Mouse (Mus musculus) ES-E14 (cell line): Measurements from ENCODE around the gene Hoxb5. TPM values are rescaled to one million over a fixed set of nuclear protein-coding genes. Genes with fewer than 3 reads are reported as not detected.

Experiments used
- DNase-seq: peaks from one replicate; pipeline ENCODE4 v3.0.0-alpha.2; 2013; ENCODE audit warnings: low read depth, low spot score
- H3K27ac ChIP-seq: 2 replicates; pipeline ENCODE4 v1.5.1; 2012; ENCODE audit warnings: low read depth, mild to moderate bottlenecking, low read length, moderate library complexity, mixed read lengths; ENCODE audit not compliant: poor library complexity, insufficient read depth, severe bottlenecking
- H3K36me3 ChIP-seq: 2 replicates; pipeline ENCODE4 v1.6.1; 2012; ENCODE audit warnings: mild to moderate bottlenecking, low read length, moderate library complexity, mixed read lengths; ENCODE audit not compliant: control insufficient read depth, poor library complexity, insufficient read depth, severe bottlenecking
- H3K4me1 ChIP-seq, 2 experiments: fragments of 150-350 bp in 1 of 2; sonication (generic) in 1 of 2; 2 replicates each; pipeline ENCODE4 v1.6.1; 2012; ENCODE audit warnings: low read length in 2 of 2, mild to moderate bottlenecking in 1 of 2, mixed read lengths in 1 of 2; ENCODE audit not compliant: control insufficient read depth in 2 of 2, insufficient read depth in 2 of 2, poor library complexity in 1 of 2
- H3K4me3 ChIP-seq, 2 experiments: fragments of 150-350 bp in 1 of 2; sonication (generic) in 1 of 2; 2 replicates each; pipeline ENCODE4 v1.5.1; 2012; ENCODE audit warnings: low read length in 2 of 2, low read depth in 1 of 2, mild to moderate bottlenecking in 1 of 2, mixed read lengths in 1 of 2; ENCODE audit not compliant: insufficient read depth in 1 of 2, poor library complexity in 1 of 2, severe bottlenecking in 1 of 2
- H3K9ac ChIP-seq: 2 replicates; pipeline ENCODE4 v1.6.1; 2012; ENCODE audit warnings: low read depth, mild to moderate bottlenecking, low read length, mixed read lengths; ENCODE audit not compliant: poor library complexity, insufficient read depth, severe bottlenecking
- H3K9me3 ChIP-seq: fragments of 150-350 bp; sonication (generic); 2 replicates; pipeline ENCODE4 v1.6.1; 2012; ENCODE audit warnings: low read depth, mild to moderate bottlenecking, low read length; ENCODE audit not compliant: control insufficient read depth, insufficient read depth
- CHD2 ChIP-seq: IDR thresholded peaks from 2 replicates; pipeline ENCODE4 v1.6.1; 2014; ENCODE audit warnings: mild to moderate bottlenecking, low read depth, low read length, inconsistent platforms
- HCFC1 ChIP-seq: IDR thresholded peaks from 2 replicates; pipeline ENCODE4 v1.6.1; 2012; ENCODE audit warnings: low read length, inconsistent platforms, borderline replicate concordance; ENCODE audit not compliant: insufficient read depth
- MAFK ChIP-seq: IDR thresholded peaks from 2 replicates; pipeline ENCODE4 v1.6.1; 2014; ENCODE audit warnings: mild to moderate bottlenecking, low read depth, low read length, inconsistent platforms; ENCODE audit not compliant: insufficient read depth
- ZC3H11A ChIP-seq: IDR thresholded peaks from 2 replicates; pipeline ENCODE4 v1.6.1; 2012; ENCODE audit warnings: low read depth, mild to moderate bottlenecking, inconsistent platforms, low read length, borderline replicate concordance
- ZNF384 ChIP-seq: IDR thresholded peaks from 2 replicates; pipeline ENCODE4 v1.6.1; 2012; ENCODE audit warnings: low read depth, low read length, inconsistent platforms
- in situ Hi-C, 2 experiments: fragments of 600-800 bp; cut with MboI; formaldehyde crosslinking; loops; one replicate each; pipeline ENCODE4 v1.15.1; 2025; ENCODE audit warnings: low sequenced_read_pairs in 2 of 2, inconsistent platforms in 1 of 2; ENCODE audit not compliant: unreplicated experiment in 2 of 2
- total RNA-seq: library from RNA; depleted of rRNA; stranded (reverse); fragments of 300-350 nt; gene quantifications from 2 replicates; pipeline ENCODE4 v1.2.3, GENCODE M21; 2012

Gene Hoxb5
- total RNA-seq, 1 experiment, result 0.09 TPM

GRCm38 (mm10) chr11:96282795-96283430 lies 20.2 kb upstream of the Hoxb5 start:
- Histone ChIP-seq H3K27ac (no peak overlapping the region), H3K4me3 (peak overlapping the region in 1 of 2 experiments; percentile 2; a peak in 1 of 4 replicates), H3K36me3 (no peaks in the 10 kb centered on the region), H3K4me1 (peaks cover 0 to 9% of the 10 kb centered on the region in 2 experiments; a peak in 1 of 4 replicates), H3K9ac (no peak overlapping the region), H3K9me3 (no peaks in the 10 kb centered on the region)
- peak; percentile 39 for DNase-seq
- no peak for TF ChIP-seq MAFK
- no peak for TF ChIP-seq ZNF384
- TF ChIP-seq HCFC1, result 0 out of 2 replicates have a peak, but pooled peaks have one; percentile 36
- in situ Hi-C loops, result loop anchor here (5.0 to 25.0 kb wide), 3 partner anchors 44 to 579 kb away; no protein-coding TSS in a partner anchor

GRCm38 (mm10) chr11:96284041-96284749 lies 18.9 kb upstream of the Hoxb5 start:
- DNase-seq, result no peak
- in situ Hi-C loops, result loop anchor here (5.0 to 25.0 kb wide), 3 partner anchors 43 to 578 kb away; no protein-coding TSS in a partner anchor
- no peaks in the 10 kb centered on the region for H3K9me3 ChIP-seq
- no peak for TF ChIP-seq ZC3H11A
- TF ChIP-seq MAFK, result no peak
- TF ChIP-seq ZNF384, result no peak
- TF ChIP-seq CHD2, result no peak
- TF ChIP-seq HCFC1, result no peak
- peaks cover 0 to 9% of the 10 kb centered on the region in 2 experiments; a peak in 1 of 4 replicates for H3K4me1 ChIP-seq
- no peaks in the 10 kb centered on the region for H3K36me3 ChIP-seq
- peak overlapping the region in 1 of 2 experiments; percentile 17; a peak in 1 of 4 replicates for H3K4me3 ChIP-seq
- H3K9ac ChIP-seq, result no peak overlapping the region
- no peak overlapping the region for H3K27ac ChIP-seq

- H3K4me3 ChIP-seq, result 0 out of 4 replicates have a peak overlapping the region, but pooled peaks of 1 of the 2 experiments have one; percentile 17
- H3K4me1 ChIP-seq, result peaks cover 0 to 9% of the 10 kb centered on the region in 2 experiments; a peak in 1 of 4 replicates
- no peak for DNase-seq
- TF ChIP-seq HCFC1 (no peak), ZC3H11A (no peak), ZNF384 (no peak), CHD2 (no peak), MAFK (no peak)
- no peak overlapping the region for H3K9ac ChIP-seq
- no peak overlapping the region for H3K27ac ChIP-seq
- in situ Hi-C loops, result loop anchor here (5.0 to 25.0 kb wide), 3 partner anchors 42 to 577 kb away; no protein-coding TSS in a partner anchor
- no peaks in the 10 kb centered on the region for H3K9me3 ChIP-seq
- no peaks in the 10 kb centered on the region for H3K36me3 ChIP-seq
Measured at GRCm38 (mm10) chr11:96284774-96285734, 18.1 kb upstream of the Hoxb5 start.
